Mouse (Mus musculus): ENCODE measurements around the gene Spock1.

GRCm38 (mm10) chr13:57525946-57526345 is 382.2 kb downstream of the Spock1 start:
- TF ChIP-seq CTCF (IDR thresholded peaks at IDR 0.05; ENCODE audit: extremely low read depth, insufficient read length, insufficient replicate concordance, low read depth, low read length) (no peak), POLR2A (IDR thresholded peaks at IDR 0.05; ENCODE audit: low read depth, low read length) (no peak)

Data from small intestine, adult 2 months (tissue).